Mouse (Mus musculus): ENCODE data around the gene Krtap19-5. TPM values are rescaled to one million over a fixed set of nuclear protein-coding genes. Genes with fewer than 3 reads are reported as not detected.
A peak's percentile ranks its signal among the peaks of the same experiment; 100 is the strongest.

The Krtap19-5 gene
- polyA plus RNA-seq, 2 experiments: not detected

- H3K27ac ChIP-seq: no peak overlapping the region
- 8% methylated on average over 5 of the region's 5 CpGs for WGBS (ENCODE audit: insufficient replicate concordance)
- H3K9me3 ChIP-seq (ENCODE audit: control insufficient read depth, low read length): no peaks in the 10 kb centered on the region
- H3K4me1 ChIP-seq (replicated peaks; ENCODE audit: control insufficient read depth in 2 of 2, insufficient read depth in 2 of 2, low read length in 1 of 2): 0 out of 4 replicates have a peak, but pooled peaks cover 0 to 2% of the 10 kb centered on the region in 2 experiments
- no peak for ATAC-seq (ENCODE audit: insufficient read depth)
- TF ChIP-seq EP300 (IDR thresholded peaks at IDR 0.05; ENCODE audit: low read depth) (no peak), CTCF (IDR thresholded peaks at IDR 0.05; ENCODE audit: low read depth) (peak; percentile 54)
- H3K9ac ChIP-seq (replicated peaks): no peak overlapping the region
- DNase-seq (ENCODE audit: low read depth in 3 of 3, low spot score in 3 of 3): no peak
- no peaks in the 10 kb centered on the region for H3K36me3 ChIP-seq (replicated peaks; ENCODE audit: control insufficient read depth, insufficient read depth, low read depth)
- H3K27me3 ChIP-seq (ENCODE audit: control insufficient read depth, insufficient read depth, low read length): no peaks in the 10 kb centered on the region
- H3K4me3 ChIP-seq (ENCODE audit: insufficient read depth in 1 of 2, low read depth in 2 of 2, low read length in 2 of 2): no peak overlapping the region
- no peak overlapping the region for H3K4me2 ChIP-seq (ENCODE audit: low read depth)
These were observed 44.8 kb downstream of the Krtap19-5 start for GRCm38 (mm10) chr16:88851450-88851849.

DNA sequence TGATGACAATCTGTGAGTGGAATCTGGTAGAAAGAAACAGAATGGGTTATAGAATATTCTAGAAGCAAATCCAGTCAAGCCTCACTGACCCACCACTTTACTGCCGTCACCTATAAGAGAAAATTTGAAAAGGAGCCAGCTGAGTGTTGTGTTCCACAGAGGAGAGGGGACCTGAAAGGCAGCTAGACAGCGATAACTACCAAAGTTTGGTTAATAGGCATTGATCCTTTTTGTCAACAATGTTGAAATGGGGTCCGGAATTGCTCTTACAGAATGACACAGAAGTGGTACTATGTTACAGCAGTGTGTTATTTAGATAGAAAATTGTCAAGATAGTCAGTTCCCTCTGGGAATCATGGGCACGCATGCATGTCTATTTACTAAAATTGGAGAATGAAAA lies 47.7 kb downstream of the Krtap19-5 start:
- Histone ChIP-seq H3K27ac (no peak overlapping the region), H3K4me1 (replicated peaks; ENCODE audit: control insufficient read depth in 2 of 2, insufficient read depth in 2 of 2, low read length in 1 of 2) (0 out of 4 replicates have a peak, but pooled peaks cover 0 to 2% of the 10 kb centered on the region in 2 experiments), H3K4me3 (ENCODE audit: insufficient read depth in 1 of 2, low read depth in 2 of 2, low read length in 2 of 2) (no peak overlapping the region), H3K9ac (replicated peaks) (no peak overlapping the region), H3K27me3 (ENCODE audit: control insufficient read depth, insufficient read depth, low read length) (no peaks in the 10 kb centered on the region), H3K4me2 (ENCODE audit: low read depth) (no peak overlapping the region), H3K9me3 (ENCODE audit: control insufficient read depth, low read length) (no peaks in the 10 kb centered on the region), H3K36me3 (replicated peaks; ENCODE audit: control insufficient read depth, insufficient read depth, low read depth) (no peaks in the 10 kb centered on the region)
- DNase-seq (ENCODE audit: low read depth in 3 of 3, low spot score in 3 of 3) (no peak), ATAC-seq (ENCODE audit: insufficient read depth) (no peak)
- WGBS (ENCODE audit: insufficient replicate concordance): 60% methylated on average over 4 of the region's 4 CpGs
- no peak for TF ChIP-seq EP300 (IDR thresholded peaks at IDR 0.05; ENCODE audit: low read depth)
- no peak for TF ChIP-seq CTCF (IDR thresholded peaks at IDR 0.05; ENCODE audit: low read depth)

DNA sequence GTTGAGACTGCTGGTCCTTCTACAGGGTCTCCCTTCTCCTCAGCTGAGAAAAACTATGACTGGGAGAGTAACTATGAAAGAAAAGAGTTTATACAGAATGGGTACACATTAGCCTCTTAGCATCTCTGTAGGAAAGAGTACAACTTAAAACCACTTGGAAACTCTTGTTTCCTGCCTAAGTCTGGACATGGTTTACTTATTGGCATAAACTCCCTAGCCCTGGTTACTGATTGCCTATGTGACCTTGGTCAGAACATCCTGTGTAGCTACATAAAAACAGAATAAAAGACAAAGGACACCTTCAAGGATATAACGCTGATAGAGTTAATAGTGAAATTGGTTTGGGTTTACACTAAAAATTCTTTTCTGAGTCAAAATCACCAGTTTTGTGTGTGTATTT lies 48.9 kb downstream of the Krtap19-5 start:
- no peak for DNase-seq (ENCODE audit: low read depth in 3 of 3, low spot score in 3 of 3)
- WGBS (ENCODE audit: insufficient replicate concordance): 82% methylated on average over 1 of the region's 1 CpGs
- H3K27me3 ChIP-seq (ENCODE audit: control insufficient read depth, insufficient read depth, low read length): no peaks in the 10 kb centered on the region
- H3K4me2 ChIP-seq (ENCODE audit: low read depth): no peak overlapping the region
- no peak overlapping the region for H3K9ac ChIP-seq (replicated peaks)
- H3K27ac ChIP-seq: no peak overlapping the region
- ATAC-seq (ENCODE audit: insufficient read depth): no peak
- no peaks in the 10 kb centered on the region for H3K36me3 ChIP-seq (replicated peaks; ENCODE audit: control insufficient read depth, insufficient read depth, low read depth)
- no peaks in the 10 kb centered on the region for H3K9me3 ChIP-seq (ENCODE audit: control insufficient read depth, low read length)
- no peak overlapping the region for H3K4me3 ChIP-seq (ENCODE audit: insufficient read depth in 1 of 2, low read depth in 2 of 2, low read length in 2 of 2)
- H3K4me1 ChIP-seq (replicated peaks; ENCODE audit: control insufficient read depth in 2 of 2, insufficient read depth in 2 of 2, low read length in 1 of 2): 0 out of 4 replicates have a peak, but pooled peaks cover 0 to 4% of the 10 kb centered on the region in 2 experiments
- no peak for TF ChIP-seq CTCF (IDR thresholded peaks at IDR 0.05; ENCODE audit: low read depth)
- no peak for TF ChIP-seq EP300 (IDR thresholded peaks at IDR 0.05; ENCODE audit: low read depth)

Other genes starting within 250 kb of the Krtap19-5 start
- gene Krtap26-1, start 248.7 kb downstream of the Krtap19-5 start, polyA plus RNA-seq (2012; rRNA removed): not detected in 2 replicates
- gene Krtap26-1, start 248.7 kb downstream of the Krtap19-5 start, polyA plus RNA-seq (2014; fragmentation: Nextera tagmentation; extraction: Ambion mirVana): not detected in 2 replicates
- not detected in 2 replicates for gene Krtap27-1, start 224.8 kb downstream of the Krtap19-5 start, polyA plus RNA-seq (2012; rRNA removed)
- not detected in 2 replicates for gene Krtap27-1, start 224.8 kb downstream of the Krtap19-5 start, polyA plus RNA-seq (2014; fragmentation: Nextera tagmentation; extraction: Ambion mirVana)
- gene 2310061N02Rik, start 188.5 kb downstream of the Krtap19-5 start, polyA plus RNA-seq (2012; rRNA removed): not detected in 2 replicates
- not detected in 2 replicates for gene 2310061N02Rik, start 188.5 kb downstream of the Krtap19-5 start, polyA plus RNA-seq (2014; fragmentation: Nextera tagmentation; extraction: Ambion mirVana)
- not detected in 2 replicates for gene Krtap13-1, start 167.6 kb downstream of the Krtap19-5 start, polyA plus RNA-seq (2012; rRNA removed)
- not detected in 2 replicates for gene Krtap13-1, start 167.6 kb downstream of the Krtap19-5 start, polyA plus RNA-seq (2014; fragmentation: Nextera tagmentation; extraction: Ambion mirVana)
- gene Krtap13, start 144.8 kb downstream of the Krtap19-5 start, polyA plus RNA-seq (2012; rRNA removed): not detected in 2 replicates
- gene Krtap13, start 144.8 kb downstream of the Krtap19-5 start, polyA plus RNA-seq (2014; fragmentation: Nextera tagmentation; extraction: Ambion mirVana): not detected in 2 replicates
- not detected in 2 replicates for gene 2310034C09Rik, start 137.6 kb downstream of the Krtap19-5 start, polyA plus RNA-seq (2012; rRNA removed)
- gene 2310034C09Rik, start 137.6 kb downstream of the Krtap19-5 start, polyA plus RNA-seq (2014; fragmentation: Nextera tagmentation; extraction: Ambion mirVana): not detected in 2 replicates
- not detected in 2 replicates for gene 2310057N15Rik, start 122.3 kb downstream of the Krtap19-5 start, polyA plus RNA-seq (2012; rRNA removed)
- gene 2310057N15Rik, start 122.3 kb downstream of the Krtap19-5 start, polyA plus RNA-seq (2014; fragmentation: Nextera tagmentation; extraction: Ambion mirVana): not detected in 2 replicates
- gene Gm5965, start 118.6 kb downstream of the Krtap19-5 start, polyA plus RNA-seq (2012; rRNA removed): not detected in 2 replicates
- gene Gm5965, start 118.6 kb downstream of the Krtap19-5 start, polyA plus RNA-seq (2014; fragmentation: Nextera tagmentation; extraction: Ambion mirVana): not detected in 2 replicates
- gene Gm20741, start 84.2 kb downstream of the Krtap19-5 start, polyA plus RNA-seq (2012; rRNA removed): not detected in 2 replicates
- gene Gm20741, start 84.2 kb downstream of the Krtap19-5 start, polyA plus RNA-seq (2014; fragmentation: Nextera tagmentation; extraction: Ambion mirVana): not detected in 2 replicates
- gene Krtap15, start 76.2 kb downstream of the Krtap19-5 start, polyA plus RNA-seq (2012; rRNA removed): not detected in 2 replicates
- gene Krtap15, start 76.2 kb downstream of the Krtap19-5 start, polyA plus RNA-seq (2014; fragmentation: Nextera tagmentation; extraction: Ambion mirVana): not detected in 2 replicates
- gene Krtap14, start 70.3 kb downstream of the Krtap19-5 start, polyA plus RNA-seq (2012; rRNA removed): not detected in 2 replicates
- not detected in 2 replicates for gene Krtap14, start 70.3 kb downstream of the Krtap19-5 start, polyA plus RNA-seq (2014; fragmentation: Nextera tagmentation; extraction: Ambion mirVana)
- gene Krtap19-1, start 27.0 kb downstream of the Krtap19-5 start, polyA plus RNA-seq (2012; rRNA removed): not detected in 2 replicates
- not detected in 2 replicates for gene Krtap19-1, start 27.0 kb downstream of the Krtap19-5 start, polyA plus RNA-seq (2014; fragmentation: Nextera tagmentation; extraction: Ambion mirVana)
- gene Krtap19-2, start 22.2 kb downstream of the Krtap19-5 start, polyA plus RNA-seq (2012; rRNA removed): not detected in 2 replicates
- not detected in 2 replicates for gene Krtap19-2, start 22.2 kb downstream of the Krtap19-5 start, polyA plus RNA-seq (2014; fragmentation: Nextera tagmentation; extraction: Ambion mirVana)
- gene Krtap19-3, start 18.4 kb downstream of the Krtap19-5 start, polyA plus RNA-seq (2012; rRNA removed): not detected in 2 replicates
- not detected in 2 replicates for gene Krtap19-3, start 18.4 kb downstream of the Krtap19-5 start, polyA plus RNA-seq (2014; fragmentation: Nextera tagmentation; extraction: Ambion mirVana)
- not detected in 2 replicates for gene Krtap19-4, start 11.4 kb downstream of the Krtap19-5 start, polyA plus RNA-seq (2012; rRNA removed)
- gene Krtap19-4, start 11.4 kb downstream of the Krtap19-5 start, polyA plus RNA-seq (2014; fragmentation: Nextera tagmentation; extraction: Ambion mirVana): not detected in 2 replicates
- gene Krtap19-9b, start 35.8 kb upstream of the Krtap19-5 start, polyA plus RNA-seq (2012; rRNA removed): not detected in 2 replicates
- not detected in 2 replicates for gene Krtap19-9b, start 35.8 kb upstream of the Krtap19-5 start, polyA plus RNA-seq (2014; fragmentation: Nextera tagmentation; extraction: Ambion mirVana)
- gene Krtap16-3, start 66.4 kb upstream of the Krtap19-5 start, polyA plus RNA-seq (2012; rRNA removed): not detected in 2 replicates
- gene Krtap16-3, start 66.4 kb upstream of the Krtap19-5 start, polyA plus RNA-seq (2014; fragmentation: Nextera tagmentation; extraction: Ambion mirVana): not detected in 2 replicates
- not detected in 2 replicates for gene Krtap22-2, start 114.3 kb upstream of the Krtap19-5 start, polyA plus RNA-seq (2012; rRNA removed)
- gene Krtap22-2, start 114.3 kb upstream of the Krtap19-5 start, polyA plus RNA-seq (2014; fragmentation: Nextera tagmentation; extraction: Ambion mirVana): not detected in 2 replicates
- not detected in 2 replicates for gene Gm10229, start 118.8 kb upstream of the Krtap19-5 start, polyA plus RNA-seq (2012; rRNA removed)
- gene Gm10229, start 118.8 kb upstream of the Krtap19-5 start, polyA plus RNA-seq (2014; fragmentation: Nextera tagmentation; extraction: Ambion mirVana): not detected in 2 replicates
- not detected in 2 replicates for gene Krtap6-1, start 135.2 kb upstream of the Krtap19-5 start, polyA plus RNA-seq (2012; rRNA removed)
- gene Krtap6-1, start 135.2 kb upstream of the Krtap19-5 start, polyA plus RNA-seq (2014; fragmentation: Nextera tagmentation; extraction: Ambion mirVana): not detected in 2 replicates
- not detected in 2 replicates for gene Gm10228, start 145.0 kb upstream of the Krtap19-5 start, polyA plus RNA-seq (2012; rRNA removed)
- gene Gm10228, start 145.0 kb upstream of the Krtap19-5 start, polyA plus RNA-seq (2014; fragmentation: Nextera tagmentation; extraction: Ambion mirVana): not detected in 2 replicates
- gene Krtap6-5, start 151.4 kb upstream of the Krtap19-5 start, polyA plus RNA-seq (2012; rRNA removed): not detected in 2 replicates
- gene Krtap6-5, start 151.4 kb upstream of the Krtap19-5 start, polyA plus RNA-seq (2014; fragmentation: Nextera tagmentation; extraction: Ambion mirVana): not detected in 2 replicates
- not detected in 2 replicates for gene 1110025L11Rik, start 167.5 kb upstream of the Krtap19-5 start, polyA plus RNA-seq (2012; rRNA removed)
- not detected in 2 replicates for gene 1110025L11Rik, start 167.5 kb upstream of the Krtap19-5 start, polyA plus RNA-seq (2014; fragmentation: Nextera tagmentation; extraction: Ambion mirVana)
- not detected in 2 replicates for gene Krtap6-3, start 187.6 kb upstream of the Krtap19-5 start, polyA plus RNA-seq (2012; rRNA removed)
- gene Krtap6-3, start 187.6 kb upstream of the Krtap19-5 start, polyA plus RNA-seq (2014; fragmentation: Nextera tagmentation; extraction: Ambion mirVana): not detected in 2 replicates
- not detected in 2 replicates for gene Gm6358, start 244.4 kb upstream of the Krtap19-5 start, polyA plus RNA-seq (2012; rRNA removed)
- gene Gm6358, start 244.4 kb upstream of the Krtap19-5 start, polyA plus RNA-seq (2014; fragmentation: Nextera tagmentation; extraction: Ambion mirVana): not detected in 2 replicates

Data from liver, embryonic 14.5 days (tissue).